In the genomic region with DNA sequence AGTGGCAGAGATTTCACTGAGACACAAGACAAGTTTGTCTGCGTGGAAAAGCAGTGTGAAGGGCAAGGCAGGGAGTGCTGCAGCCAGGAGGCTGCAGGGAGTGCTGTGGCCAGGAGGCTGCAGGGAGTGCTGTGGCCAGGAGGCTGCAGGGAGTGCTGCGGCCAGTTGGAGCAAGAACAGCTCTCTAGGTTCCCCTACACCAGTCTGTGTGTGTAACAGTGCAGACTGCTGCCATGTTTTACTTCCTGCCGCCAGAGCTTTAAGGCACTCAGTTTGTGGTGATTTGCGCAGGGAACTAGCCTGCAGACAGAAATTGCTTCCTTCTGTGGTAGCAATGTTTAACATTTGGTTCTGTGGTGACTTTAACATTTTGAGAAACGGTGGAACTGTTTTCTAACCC, we compare ENCODE assay signal across 17 mouse cellular contexts.
DNase-seq lines count a peak whose midpoint lies in the region; ATAC-seq lines count a peak whose summit lies in the region.
"Had no signal": no experiment of that assay in that cellular context is flagged by ENCODE, and none has a peak within 500 bp of the region (broad histone marks: within the 10 kb centered on the region; RNA-seq: fewer than 3 reads in every experiment).

No protein-coding gene starts in this region.

- no peak overlapping the region for H3K4me2 ChIP-seq in hindbrain, embryonic 16.5 days (ENCODE audit: low read length)
- no peak overlapping the region for H3K4me2 ChIP-seq in embryonic facial prominence, embryonic 12.5 days (replicated peaks)
- H3K4me2 ChIP-seq: liver, embryonic 12.5 days; lung, embryonic 15.5 days; neural tube, embryonic 12.5 days had no signal

- 68% methylated on average over 5 of the region's 5 CpGs for WGBS in hindbrain, embryonic 16.5 days
- 63% methylated on average over 5 of the region's 5 CpGs for WGBS in hindbrain, embryonic 10.5 days
- 33% methylated on average over 5 of the region's 5 CpGs for WGBS in embryonic facial prominence, embryonic 12.5 days

- no peaks in the 10 kb centered on the region for H3K4me1 ChIP-seq in hindbrain, embryonic 16.5 days (ENCODE audit: control insufficient read depth, insufficient read depth, low read depth, low read length)
- no peaks in the 10 kb centered on the region for H3K4me1 ChIP-seq in hindbrain, embryonic 10.5 days (replicated peaks)
- no peaks in the 10 kb centered on the region for H3K4me1 ChIP-seq in embryonic facial prominence, embryonic 12.5 days
- H3K4me1 ChIP-seq: heart, embryonic 10.5 days; limb, embryonic 10.5 days; lung, embryonic 15.5 days; neural tube, embryonic 12.5 days had no signal

- H3K9me3 ChIP-seq in hindbrain, embryonic 16.5 days (ENCODE audit: control insufficient read depth, low read length): no peaks in the 10 kb centered on the region
- no peaks in the 10 kb centered on the region for H3K9me3 ChIP-seq in hindbrain, embryonic 10.5 days
- no peaks in the 10 kb centered on the region for H3K9me3 ChIP-seq in embryonic facial prominence, embryonic 12.5 days
- H3K9me3 ChIP-seq: heart, embryonic 10.5 days; limb, embryonic 10.5 days; liver, embryonic 12.5 days; lung, embryonic 15.5 days; megakaryocyte, embryonic 14.5 days; neural tube, embryonic 12.5 days had no signal

- no peak overlapping the region for H3K4me3 ChIP-seq in hindbrain, embryonic 16.5 days (ENCODE audit: low read length)
- no peak overlapping the region for H3K4me3 ChIP-seq in hindbrain, embryonic 10.5 days
- no peak overlapping the region for H3K4me3 ChIP-seq in embryonic facial prominence, embryonic 12.5 days
- H3K4me3 ChIP-seq: heart, embryonic 10.5 days; limb, embryonic 10.5 days; liver, embryonic 12.5 days; lung, embryonic 15.5 days; megakaryocyte, embryonic 14.5 days; neural tube, embryonic 12.5 days had no signal

- DNase-seq in cerebellum, postnatal 14 days: peak; percentile 6 to 9
- no peak for DNase-seq in cerebellum, adult 11 months
- DNase-seq in hindbrain, embryonic 10.5 days (ENCODE audit: low spot score): no peak
- DNase-seq in adrenal gland, postnatal 36 days: no peak
- DNase-seq in layer of hippocampus, postnatal 36 days: no peak
- DNase-seq: adrenal gland, postnatal 10 days; gastrocnemius, postnatal 14 days; kidney, adult 8-10 months had no signal

- H3K9ac ChIP-seq in hindbrain, embryonic 16.5 days (ENCODE audit: low read depth, low read length): no peak overlapping the region
- H3K9ac ChIP-seq in embryonic facial prominence, embryonic 12.5 days: no peak overlapping the region
- H3K9ac ChIP-seq: liver, embryonic 12.5 days; lung, embryonic 15.5 days; neural tube, embryonic 12.5 days had no signal

- no peak overlapping the region for H3K27ac ChIP-seq in hindbrain, embryonic 16.5 days (ENCODE audit: low read depth, low read length)
- H3K27ac ChIP-seq in hindbrain, embryonic 10.5 days: no peak overlapping the region
- peak overlapping the region; percentile 59; the same call in 1 of the 2 replicates for H3K27ac ChIP-seq in embryonic facial prominence, embryonic 12.5 days
- H3K27ac ChIP-seq: heart, embryonic 10.5 days; limb, embryonic 10.5 days; liver, embryonic 12.5 days; lung, embryonic 15.5 days; neural tube, embryonic 12.5 days had no signal

- no peaks in the 10 kb centered on the region for H3K27me3 ChIP-seq in hindbrain, embryonic 16.5 days (replicated peaks; ENCODE audit: control insufficient read depth, insufficient read depth, low read length)
- H3K27me3 ChIP-seq in hindbrain, embryonic 10.5 days (ENCODE audit: insufficient read depth, poor library complexity, severe bottlenecking): no peaks in the 10 kb centered on the region
- H3K27me3 ChIP-seq in embryonic facial prominence, embryonic 12.5 days: no peaks in the 10 kb centered on the region
- H3K27me3 ChIP-seq: liver, embryonic 12.5 days; lung, embryonic 15.5 days; megakaryocyte, embryonic 14.5 days; neural tube, embryonic 12.5 days had no signal

- ATAC-seq in hindbrain, embryonic 16.5 days: 0 out of 2 replicates have a peak, but pooled peaks have one; percentile 40
- 0 out of 2 replicates have a peak, but pooled peaks have one; percentile 52 for ATAC-seq in embryonic facial prominence, embryonic 12.5 days (ENCODE audit: insufficient number of reproducible peaks, insufficient read depth, low FRiP score, low TSS enrichment)
- ATAC-seq in megakaryocyte progenitor cell, adult 5-6 weeks (replicated peaks; ENCODE audit: poor library complexity): peak; percentile 91
- ATAC-seq: liver, embryonic 12.5 days had no signal

- 0 out of 2 replicates have a peak, but pooled peaks cover 2% of the 10 kb centered on the region for H3K36me3 ChIP-seq in hindbrain, embryonic 16.5 days (ENCODE audit: control insufficient read depth, insufficient read depth, low read length)
- H3K36me3 ChIP-seq in hindbrain, embryonic 10.5 days: peaks cover 30% of the 10 kb centered on the region
- no peaks in the 10 kb centered on the region for H3K36me3 ChIP-seq in embryonic facial prominence, embryonic 12.5 days
- H3K36me3 ChIP-seq: lung, embryonic 15.5 days; neural tube, embryonic 12.5 days had no signal

Comparison
In these comparisons a context has a peak if more than half of its experiments do, and no peak if none do; other contexts are left out.
1. DNase-seq: peak in cerebellum, postnatal 14 days (2 of 2); none in cerebellum, adult 11 months (single experiment), hindbrain, embryonic 10.5 days (single experiment), adrenal gland, postnatal 36 days (0 of 2) and layer of hippocampus, postnatal 36 days (0 of 2).
2. ATAC-seq: peak in every context shown above with its lines; median percentile 91 in megakaryocyte progenitor cell, adult 5-6 weeks; 52 in embryonic facial prominence, embryonic 12.5 days; 40 in hindbrain, embryonic 16.5 days.